Mouse (Mus musculus): ENCODE measurements around the gene Tcaf3. TPM values are rescaled to one million over a fixed set of nuclear protein-coding genes. Genes with fewer than 3 reads are reported as not detected.

Gene Tcaf3
- polyA plus RNA-seq, 1 experiment from 2014 or later, result not detected

DNA sequence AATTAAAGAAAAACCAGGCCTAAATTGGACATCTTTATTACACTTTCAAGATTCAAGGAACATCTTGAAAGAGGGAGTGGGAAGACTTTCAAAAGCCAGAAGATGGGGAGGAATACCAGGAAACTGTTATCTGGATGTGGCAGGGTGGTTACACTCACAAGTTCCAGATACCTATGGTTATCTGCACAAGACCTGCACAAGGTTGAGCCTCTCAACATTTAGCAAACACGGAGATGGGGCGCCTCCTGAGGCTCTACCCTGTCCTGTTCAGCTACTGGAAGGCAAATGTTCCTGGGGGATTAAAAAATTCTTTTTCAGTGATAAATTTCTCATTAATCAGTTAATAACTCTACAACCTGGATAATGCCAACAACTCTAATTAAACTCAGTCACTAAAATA lies 20.1 kb downstream of the Tcaf3 start:
- 89% methylated on average over 2 of the region's 2 CpGs for WGBS
- no peaks in the 10 kb centered on the region for H3K9me3 ChIP-seq (ENCODE audit: control insufficient read depth)
- H3K4me2 ChIP-seq (replicated peaks; ENCODE audit: low read depth), result no peak overlapping the region
- no peaks in the 10 kb centered on the region for H3K4me1 ChIP-seq (replicated peaks; ENCODE audit: control insufficient read depth, insufficient read depth, low read length)
- no peaks in the 10 kb centered on the region for H3K27me3 ChIP-seq (replicated peaks; ENCODE audit: control insufficient read depth, insufficient read depth, low read length)
- no peak overlapping the region for H3K9ac ChIP-seq (ENCODE audit: low read depth, low read length)
- no peak for TF ChIP-seq CTCF (IDR thresholded peaks at IDR 0.05; ENCODE audit: low read depth)
- H3K4me3 ChIP-seq (ENCODE audit: low read depth, low read length), result no peak overlapping the region
- H3K27ac ChIP-seq (ENCODE audit: low read depth, low read length), result no peak overlapping the region
- H3K36me3 ChIP-seq (ENCODE audit: control insufficient read depth, insufficient read depth), result no peaks in the 10 kb centered on the region
- ATAC-seq, result no peak

DNA sequence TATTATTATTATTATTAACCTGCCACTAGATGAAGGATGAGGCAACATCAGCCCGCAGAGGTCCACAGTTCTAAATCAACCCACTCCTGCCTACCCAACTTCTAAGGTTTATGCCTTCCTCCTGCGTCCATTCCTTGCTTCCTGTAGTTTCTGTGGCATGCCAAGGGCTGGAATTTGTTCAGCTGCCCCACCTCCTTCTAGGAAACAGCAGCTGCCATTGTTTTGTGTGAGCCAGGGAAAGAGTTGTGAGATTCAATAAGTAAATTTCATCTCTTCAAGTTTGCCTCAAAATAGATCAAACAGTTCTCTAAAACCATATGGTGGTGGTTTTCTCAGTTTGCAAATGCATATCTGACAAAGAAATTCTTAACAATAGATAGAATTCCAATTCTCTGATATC lies 29.3 kb downstream of the Tcaf3 start:
- H3K27me3 ChIP-seq (replicated peaks; ENCODE audit: control insufficient read depth, insufficient read depth, low read length), result no peaks in the 10 kb centered on the region
- no peaks in the 10 kb centered on the region for H3K36me3 ChIP-seq (ENCODE audit: control insufficient read depth, insufficient read depth)
- no peaks in the 10 kb centered on the region for H3K4me1 ChIP-seq (replicated peaks; ENCODE audit: control insufficient read depth, insufficient read depth, low read length)
- no peak for ATAC-seq
- WGBS, result 72% methylated on average over 2 of the region's 2 CpGs
- no peak overlapping the region for H3K27ac ChIP-seq (ENCODE audit: low read depth, low read length)
- H3K9ac ChIP-seq (ENCODE audit: low read depth, low read length), result no peak overlapping the region
- no peak overlapping the region for H3K4me3 ChIP-seq (ENCODE audit: low read depth, low read length)
- no peak overlapping the region for H3K4me2 ChIP-seq (replicated peaks; ENCODE audit: low read depth)
- H3K9me3 ChIP-seq (ENCODE audit: control insufficient read depth), result no peaks in the 10 kb centered on the region
- TF ChIP-seq CTCF (IDR thresholded peaks at IDR 0.05; ENCODE audit: low read depth), result no peak

DNA sequence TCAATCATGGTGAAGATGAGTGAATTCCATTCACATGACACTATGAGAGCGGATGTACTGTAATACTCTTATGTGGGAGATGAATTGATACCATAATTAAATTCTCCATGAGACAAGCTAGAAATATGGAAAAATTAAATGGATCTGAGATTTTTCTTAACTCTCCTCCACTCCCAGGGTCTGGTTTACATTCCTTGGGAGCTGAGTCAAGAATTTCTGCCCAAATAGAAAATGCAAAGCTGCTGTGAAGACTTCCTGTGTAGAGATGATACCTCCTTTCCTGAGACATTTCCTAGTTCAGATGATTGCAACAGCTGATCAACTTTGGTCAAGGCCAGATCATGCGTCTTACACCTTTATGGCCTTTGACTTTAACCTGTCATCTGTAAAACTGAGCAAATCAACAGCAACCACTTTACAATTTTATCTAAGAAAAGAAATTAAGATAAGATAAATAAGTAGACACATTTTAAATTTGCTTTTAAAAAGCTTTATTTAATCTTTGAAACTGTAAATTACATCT lies 31.4 kb downstream of the Tcaf3 start:
- Histone ChIP-seq H3K4me1 (replicated peaks; ENCODE audit: control insufficient read depth, insufficient read depth, low read length) (no peaks in the 10 kb centered on the region), H3K27ac (ENCODE audit: low read depth, low read length) (no peak overlapping the region), H3K9me3 (ENCODE audit: control insufficient read depth) (no peaks in the 10 kb centered on the region), H3K9ac (ENCODE audit: low read depth, low read length) (no peak overlapping the region), H3K36me3 (ENCODE audit: control insufficient read depth, insufficient read depth) (no peaks in the 10 kb centered on the region), H3K4me2 (replicated peaks; ENCODE audit: low read depth) (no peak overlapping the region), H3K27me3 (replicated peaks; ENCODE audit: control insufficient read depth, insufficient read depth, low read length) (no peaks in the 10 kb centered on the region), H3K4me3 (ENCODE audit: low read depth, low read length) (no peak overlapping the region)
- 52% methylated on average over 2 of the region's 2 CpGs for WGBS
- ATAC-seq, result no peak
- no peak for TF ChIP-seq CTCF (IDR thresholded peaks at IDR 0.05; ENCODE audit: low read depth)

DNA sequence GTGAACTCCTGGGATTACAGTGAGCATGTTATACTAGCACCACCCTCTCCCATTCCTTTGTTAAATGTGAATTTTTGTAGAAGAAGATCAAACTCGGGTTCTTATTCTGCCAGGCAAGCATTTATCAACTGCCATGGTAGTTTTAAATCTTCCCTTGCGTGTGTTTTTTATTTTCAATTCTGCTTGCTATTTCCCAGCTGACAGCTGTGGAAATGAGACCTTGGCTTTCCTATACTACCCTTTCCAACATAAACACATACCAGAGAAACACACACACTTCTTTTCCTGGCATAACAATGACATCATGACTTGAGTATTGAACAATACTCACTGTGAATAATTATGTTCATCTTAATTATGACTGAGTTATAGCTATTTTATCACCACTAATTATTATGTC lies 35.2 kb downstream of the Tcaf3 start:
- no peak overlapping the region for H3K27ac ChIP-seq (ENCODE audit: low read depth, low read length)
- H3K4me3 ChIP-seq (ENCODE audit: low read depth, low read length), result no peak overlapping the region
- H3K9me3 ChIP-seq (ENCODE audit: control insufficient read depth), result no peaks in the 10 kb centered on the region
- TF ChIP-seq CTCF (IDR thresholded peaks at IDR 0.05; ENCODE audit: low read depth), result no peak
- H3K4me1 ChIP-seq (replicated peaks; ENCODE audit: control insufficient read depth, insufficient read depth, low read length), result 0 out of 2 replicates have a peak, but pooled peaks cover 2% of the 10 kb centered on the region
- 51% methylated on average over 2 of the region's 2 CpGs for WGBS
- H3K4me2 ChIP-seq (replicated peaks; ENCODE audit: low read depth), result no peak overlapping the region
- no peaks in the 10 kb centered on the region for H3K36me3 ChIP-seq (ENCODE audit: control insufficient read depth, insufficient read depth)
- ATAC-seq, result no peak
- H3K27me3 ChIP-seq (replicated peaks; ENCODE audit: control insufficient read depth, insufficient read depth, low read length), result no peaks in the 10 kb centered on the region
- H3K9ac ChIP-seq (ENCODE audit: low read depth, low read length), result no peak overlapping the region

DNA sequence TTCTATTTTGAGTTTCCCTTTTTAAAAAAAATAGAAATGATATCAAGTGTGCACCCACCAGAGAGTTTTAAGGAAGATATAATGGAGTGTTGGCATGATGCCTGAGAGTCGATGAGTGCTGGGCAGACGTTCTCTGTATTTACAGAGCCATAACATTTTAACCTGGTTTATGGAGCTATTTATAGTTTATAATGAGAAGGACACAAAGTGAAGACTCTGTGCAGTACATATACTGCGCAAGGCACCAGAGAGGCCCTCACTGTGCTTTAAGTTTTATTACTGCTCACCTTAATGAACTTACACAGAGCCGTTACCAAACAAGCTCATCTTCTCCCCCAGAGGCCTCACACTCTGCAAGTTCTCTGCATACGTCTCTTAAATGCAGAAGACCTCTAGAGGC lies 36.6 kb downstream of the Tcaf3 start:
- Histone ChIP-seq H3K4me1 (replicated peaks; ENCODE audit: control insufficient read depth, insufficient read depth, low read length) (0 out of 2 replicates have a peak, but pooled peaks cover 2% of the 10 kb centered on the region), H3K4me3 (ENCODE audit: low read depth, low read length) (no peak overlapping the region), H3K27ac (ENCODE audit: low read depth, low read length) (no peak overlapping the region), H3K9ac (ENCODE audit: low read depth, low read length) (no peak overlapping the region), H3K36me3 (ENCODE audit: control insufficient read depth, insufficient read depth) (no peaks in the 10 kb centered on the region), H3K27me3 (replicated peaks; ENCODE audit: control insufficient read depth, insufficient read depth, low read length) (no peaks in the 10 kb centered on the region), H3K9me3 (ENCODE audit: control insufficient read depth) (no peaks in the 10 kb centered on the region), H3K4me2 (replicated peaks; ENCODE audit: low read depth) (no peak overlapping the region)
- 27% methylated on average over 5 of the region's 5 CpGs for WGBS
- TF ChIP-seq CTCF (IDR thresholded peaks at IDR 0.05; ENCODE audit: low read depth), result no peak
- ATAC-seq, result no peak

DNA sequence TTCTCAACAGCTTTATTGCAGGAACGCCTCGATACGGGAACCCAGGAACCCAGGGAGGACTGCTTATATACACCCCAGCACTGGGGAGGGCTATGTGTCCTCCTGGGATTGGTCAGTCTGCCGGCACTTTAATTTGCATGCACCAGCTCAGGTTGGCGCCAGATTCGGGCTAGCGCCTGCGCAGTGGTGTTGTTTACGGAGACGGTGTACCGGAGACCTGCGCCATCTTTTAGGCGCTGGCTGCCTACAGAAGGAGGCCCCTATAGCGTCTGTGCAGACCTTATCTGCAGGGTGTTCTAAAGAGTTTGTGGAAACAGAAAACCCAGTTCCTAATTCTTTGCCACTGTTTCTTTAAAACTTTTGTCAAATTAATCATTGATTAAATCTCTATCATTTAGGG lies 38.9 kb downstream of the Tcaf3 start:
- H3K27me3 ChIP-seq (replicated peaks; ENCODE audit: control insufficient read depth, insufficient read depth, low read length), result no peaks in the 10 kb centered on the region
- 0 out of 2 replicates have a peak, but pooled peaks cover 2% of the 10 kb centered on the region for H3K4me1 ChIP-seq (replicated peaks; ENCODE audit: control insufficient read depth, insufficient read depth, low read length)
- H3K9ac ChIP-seq (ENCODE audit: low read depth, low read length), result no peak overlapping the region
- no peak for TF ChIP-seq CTCF (IDR thresholded peaks at IDR 0.05; ENCODE audit: low read depth)
- H3K36me3 ChIP-seq (ENCODE audit: control insufficient read depth, insufficient read depth), result no peaks in the 10 kb centered on the region
- H3K4me3 ChIP-seq (ENCODE audit: low read depth, low read length), result no peak overlapping the region
- no peaks in the 10 kb centered on the region for H3K9me3 ChIP-seq (ENCODE audit: control insufficient read depth)
- H3K27ac ChIP-seq (ENCODE audit: low read depth, low read length), result no peak overlapping the region
- no peak overlapping the region for H3K4me2 ChIP-seq (replicated peaks; ENCODE audit: low read depth)
- no peak for ATAC-seq
- WGBS, result 97% methylated on average over 14 of the region's 14 CpGs

DNA sequence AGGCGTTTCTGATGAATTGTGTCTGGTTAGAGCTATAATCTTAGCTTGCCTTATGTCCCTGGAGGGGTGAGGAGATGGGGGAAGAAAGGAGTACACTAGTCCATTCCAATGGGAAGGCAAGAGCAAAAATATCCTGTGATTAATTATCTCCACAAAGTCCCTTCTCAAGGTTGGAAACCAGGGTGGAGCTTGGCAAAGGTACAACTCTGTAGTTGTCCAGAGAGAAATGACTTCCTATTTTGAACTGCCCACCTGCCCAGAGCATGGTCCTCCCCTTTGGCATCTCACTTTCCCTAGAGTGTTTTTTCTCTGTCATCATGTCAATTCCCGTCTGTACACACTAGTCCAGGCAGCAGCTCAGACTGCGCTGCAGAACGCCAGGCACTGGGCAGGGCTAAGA lies 50.0 kb downstream of the Tcaf3 start, which contains the start of gene Olfr455:
Olfr455 (minus strand) TSS at position 127 of the 400 bp plus-strand sequence.
- H3K4me1 ChIP-seq (replicated peaks; ENCODE audit: control insufficient read depth, insufficient read depth, low read length), result no peaks in the 10 kb centered on the region
- ATAC-seq, result no peak
- H3K4me2 ChIP-seq (replicated peaks; ENCODE audit: low read depth), result no peak within 1 kb of the TSS
- H3K4me3 ChIP-seq (ENCODE audit: low read depth, low read length), result no peak within 1 kb of the TSS
- TF ChIP-seq CTCF (IDR thresholded peaks at IDR 0.05; ENCODE audit: low read depth), result no peak
- no peak within 1 kb of the TSS for H3K9ac ChIP-seq (ENCODE audit: low read depth, low read length)
- no peaks in the 10 kb centered on the region for H3K9me3 ChIP-seq (ENCODE audit: control insufficient read depth)
- WGBS, result 86% methylated on average over 4 of the region's 4 CpGs
- H3K27ac ChIP-seq (ENCODE audit: low read depth, low read length), result no peak within 1 kb of the TSS
- no peaks in the 10 kb centered on the region for H3K36me3 ChIP-seq (ENCODE audit: control insufficient read depth, insufficient read depth)
- no peaks in the 10 kb centered on the region for H3K27me3 ChIP-seq (replicated peaks; ENCODE audit: control insufficient read depth, insufficient read depth, low read length)
